Mouse (Mus musculus) ovary, adult 10 weeks (tissue): ENCODE measurements around the gene Ugt2b37. TPM values are rescaled to one million over a fixed set of nuclear protein-coding genes. Genes with fewer than 3 reads are reported as not detected.

Source experiments
- polyA plus RNA-seq: library from polyadenylated mRNA; stranded (reverse); fragments of 350-450 nt; fragmentation: Illumina TruSeq; extraction: RNeasy Lipid Tissue Mini Kit (QIAGEN cat#74804); gene quantifications from one replicate; pipeline ENCODE4 v1.2.3, GENCODE M21; 2014

The Ugt2b37 gene
- polyA plus RNA-seq: not detected

GRCm38 (mm10) chr5:87254676-87255075 lies at the start of gene Ugt2b37:
TSS of gene Ugt2b37 (minus strand) at chr5:87254804.

Other genes with a start within 250 kb of the Ugt2b37 start
- gene Ugt2b36, start 162.2 kb downstream of the Ugt2b37 start, polyA plus RNA-seq: not detected
- not detected for gene Ugt2b5, start 114.5 kb downstream of the Ugt2b37 start, polyA plus RNA-seq
- gene Ugt2a3, start 82.4 kb upstream of the Ugt2b37 start, polyA plus RNA-seq: not detected
- not detected for gene Ugt2b38, start 169.4 kb upstream of the Ugt2b37 start, polyA plus RNA-seq
- not detected for gene Ugt2a2, start 227.5 kb upstream of the Ugt2b37 start, polyA plus RNA-seq
- gene Gm43638, start 232.0 kb upstream of the Ugt2b37 start, polyA plus RNA-seq: not detected
- not detected for gene Ugt2a1, start 236.1 kb upstream of the Ugt2b37 start, polyA plus RNA-seq